Mouse (Mus musculus) cerebral cortex, adult 2 months (tissue): Measurements from ENCODE around the gene Sema6d.

Source experiments
- WGBS: fragments of 180-500 bp; shearing (Covaris S2); methylation state at CpG from one replicate; pipeline ENCODE4 v1.1.7; 2018; 5-methylcytosine and 5-hydroxymethylcytosine counted together

Sema6d gene

GRCm38 (mm10) chr2:124470346-124471042, 380.7 kb downstream of the Sema6d start:
- 50% methylated on average over 10 of the region's 10 CpGs for WGBS

- WGBS: 84% methylated on average over 6 of the region's 6 CpGs
Observed at GRCm38 (mm10) chr2:124472674-124473507, 383.1 kb downstream of the Sema6d start.

GRCm38 (mm10) chr2:124478526-124478925, 388.8 kb downstream of the Sema6d start:
- 97% methylated on average over 4 of the region's 4 CpGs for WGBS

- 100% methylated on average over 1 of the region's 1 CpGs for WGBS
Observed at GRCm38 (mm10) chr2:124485761-124486160, 396.0 kb downstream of the Sema6d start.

- WGBS: 40% methylated on average over 12 of the region's 12 CpGs
Observed at GRCm38 (mm10) chr2:124490010-124490801, 400.4 kb downstream of the Sema6d start.

- WGBS: 45% methylated on average over 1 of the region's 1 CpGs
Observed at GRCm38 (mm10) chr2:124495751-124496150, 406.0 kb downstream of the Sema6d start.

GRCm38 (mm10) chr2:124499670-124500069, 409.9 kb downstream of the Sema6d start:
- 95% methylated on average over 1 of the region's 1 CpGs for WGBS

- WGBS: 52% methylated on average over 4 of the region's 4 CpGs
Observed at GRCm38 (mm10) chr2:124505784-124506489, 416.2 kb downstream of the Sema6d start.

GRCm38 (mm10) chr2:124507804-124508203, 418.0 kb downstream of the Sema6d start:
- WGBS: 91% methylated on average over 4 of the region's 4 CpGs

GRCm38 (mm10) chr2:124509479-124509878, 419.7 kb downstream of the Sema6d start:
- WGBS: 61% methylated on average over 6 of the region's 6 CpGs

- WGBS: 89% methylated on average over 10 of the region's 10 CpGs
Observed at GRCm38 (mm10) chr2:124511826-124512225, 422.1 kb downstream of the Sema6d start.

- 61% methylated on average over 3 of the region's 3 CpGs for WGBS
Observed at GRCm38 (mm10) chr2:124522426-124522825, 432.7 kb downstream of the Sema6d start.

GRCm38 (mm10) chr2:124523667-124524066, 433.9 kb downstream of the Sema6d start:
- 90% methylated on average over 6 of the region's 6 CpGs for WGBS

- WGBS: 59% methylated on average over 3 of the region's 3 CpGs
Observed at GRCm38 (mm10) chr2:124524167-124524566, 434.4 kb downstream of the Sema6d start.

- WGBS: 99% methylated on average over 3 of the region's 3 CpGs
Observed at GRCm38 (mm10) chr2:124527641-124528040, 437.9 kb downstream of the Sema6d start.

- 48% methylated on average over 2 of the region's 2 CpGs for WGBS
Observed at GRCm38 (mm10) chr2:124530441-124530840, 440.7 kb downstream of the Sema6d start.

GRCm38 (mm10) chr2:124531062-124531461, 441.3 kb downstream of the Sema6d start:
- 89% methylated on average over 4 of the region's 4 CpGs for WGBS

GRCm38 (mm10) chr2:124532906-124533305, 443.1 kb downstream of the Sema6d start:
- 89% methylated on average over 3 of the region's 3 CpGs for WGBS

- 54% methylated on average over 6 of the region's 6 CpGs for WGBS
Observed at GRCm38 (mm10) chr2:124533602-124534001, 443.8 kb downstream of the Sema6d start.

GRCm38 (mm10) chr2:124550315-124550714, 460.5 kb downstream of the Sema6d start:
- 38% methylated on average over 3 of the region's 3 CpGs for WGBS

GRCm38 (mm10) chr2:124554751-124555415, 465.1 kb downstream of the Sema6d start:
- 46% methylated on average over 1 of the region's 1 CpGs for WGBS
